Mouse (Mus musculus): Measurements from ENCODE around the gene Dnajc1. TPM values are rescaled to one million over a fixed set of nuclear protein-coding genes. Genes with fewer than 3 reads are reported as not detected.

Gene Dnajc1
- polyA plus RNA-seq, 1 experiment from 2014 or later = 15.5 TPM

- no peak overlapping the region for H3K4me3 ChIP-seq (ENCODE audit: low read depth, low read length)
- no peaks in the 10 kb centered on the region for H3K36me3 ChIP-seq (replicated peaks; ENCODE audit: insufficient read depth, low read length)
- H3K9me3 ChIP-seq (ENCODE audit: low read length) = no peaks in the 10 kb centered on the region
- no peaks in the 10 kb centered on the region for H3K27me3 ChIP-seq (ENCODE audit: insufficient read depth, low read length)
- no peak overlapping the region for H3K27ac ChIP-seq (ENCODE audit: low read depth)
- no peak overlapping the region for H3K4me2 ChIP-seq (ENCODE audit: low read depth, low read length)
- DNase-seq (no peak), ATAC-seq (no peak)
- 74% methylated on average over 8 of the region's 8 CpGs for WGBS (ENCODE audit: insufficient replicate concordance)
- H3K4me1 ChIP-seq (ENCODE audit: insufficient read depth) = no peaks in the 10 kb centered on the region
- no peak overlapping the region for H3K9ac ChIP-seq (replicated peaks)
- no peak for TF ChIP-seq CTCF (IDR thresholded peaks at IDR 0.05; ENCODE audit: low read depth)
- no peak for TF ChIP-seq EP300 (IDR thresholded peaks at IDR 0.05; ENCODE audit: low read depth)
These were observed 164.1 kb downstream of the Dnajc1 start for GRCm38 (mm10) chr2:18228486-18229062.

- DNase-seq = no peak
- H3K27me3 ChIP-seq (ENCODE audit: insufficient read depth, low read length) = no peaks in the 10 kb centered on the region
- no peak overlapping the region for H3K4me2 ChIP-seq (ENCODE audit: low read depth, low read length)
- TF ChIP-seq EP300 (IDR thresholded peaks at IDR 0.05; ENCODE audit: low read depth) (no peak), CTCF (IDR thresholded peaks at IDR 0.05; ENCODE audit: low read depth) (no peak)
- no peak overlapping the region for H3K27ac ChIP-seq (ENCODE audit: low read depth)
- no peaks in the 10 kb centered on the region for H3K9me3 ChIP-seq (ENCODE audit: low read length)
- no peaks in the 10 kb centered on the region for H3K4me1 ChIP-seq (ENCODE audit: insufficient read depth)
- no peak overlapping the region for H3K9ac ChIP-seq (replicated peaks)
- H3K4me3 ChIP-seq (ENCODE audit: low read depth, low read length) = no peak overlapping the region
- H3K36me3 ChIP-seq (replicated peaks; ENCODE audit: insufficient read depth, low read length) = peaks cover 40% of the 10 kb centered on the region
- ATAC-seq = no peak
- WGBS (ENCODE audit: insufficient replicate concordance) = 78% methylated on average over 13 of the region's 13 CpGs
These were observed 173.1 kb downstream of the Dnajc1 start for GRCm38 (mm10) chr2:18219569-18219968.

GRCm38 (mm10) chr2:18219136-18219535, 173.5 kb downstream of the Dnajc1 start:
- H3K9ac ChIP-seq (replicated peaks) = no peak overlapping the region
- no peak overlapping the region for H3K4me3 ChIP-seq (ENCODE audit: low read depth, low read length)
- H3K9me3 ChIP-seq (ENCODE audit: low read length) = no peaks in the 10 kb centered on the region
- DNase-seq = no peak
- 75% methylated on average over 8 of the region's 8 CpGs for WGBS (ENCODE audit: insufficient replicate concordance)
- peaks cover 42% of the 10 kb centered on the region for H3K36me3 ChIP-seq (replicated peaks; ENCODE audit: insufficient read depth, low read length)
- TF ChIP-seq CTCF (IDR thresholded peaks at IDR 0.05; ENCODE audit: low read depth) (no peak), EP300 (IDR thresholded peaks at IDR 0.05; ENCODE audit: low read depth) (no peak)
- no peaks in the 10 kb centered on the region for H3K27me3 ChIP-seq (ENCODE audit: insufficient read depth, low read length)
- H3K27ac ChIP-seq (ENCODE audit: low read depth) = no peak overlapping the region
- H3K4me1 ChIP-seq (ENCODE audit: insufficient read depth) = no peaks in the 10 kb centered on the region
- no peak for ATAC-seq
- H3K4me2 ChIP-seq (ENCODE audit: low read depth, low read length) = no peak overlapping the region

- H3K4me1 ChIP-seq (ENCODE audit: insufficient read depth) = no peaks in the 10 kb centered on the region
- H3K9ac ChIP-seq (replicated peaks) = no peak overlapping the region
- ATAC-seq (no peak), DNase-seq (no peak)
- H3K36me3 ChIP-seq (replicated peaks; ENCODE audit: insufficient read depth, low read length) = peaks cover 46% of the 10 kb centered on the region
- 85% methylated on average over 5 of the region's 5 CpGs for WGBS (ENCODE audit: insufficient replicate concordance)
- no peak overlapping the region for H3K4me3 ChIP-seq (ENCODE audit: low read depth, low read length)
- no peak overlapping the region for H3K4me2 ChIP-seq (ENCODE audit: low read depth, low read length)
- no peak overlapping the region for H3K27ac ChIP-seq (ENCODE audit: low read depth)
- no peaks in the 10 kb centered on the region for H3K9me3 ChIP-seq (ENCODE audit: low read length)
- TF ChIP-seq EP300 (IDR thresholded peaks at IDR 0.05; ENCODE audit: low read depth) (no peak), CTCF (IDR thresholded peaks at IDR 0.05; ENCODE audit: low read depth) (no peak)
- no peaks in the 10 kb centered on the region for H3K27me3 ChIP-seq (ENCODE audit: insufficient read depth, low read length)
These were observed 174.1 kb downstream of the Dnajc1 start for GRCm38 (mm10) chr2:18218500-18218899.

GRCm38 (mm10) chr2:18217867-18218266, 174.8 kb downstream of the Dnajc1 start:
- 77% methylated on average over 3 of the region's 3 CpGs for WGBS (ENCODE audit: insufficient replicate concordance)

GRCm38 (mm10) chr2:18214031-18214430, 178.6 kb downstream of the Dnajc1 start:
- no peak overlapping the region for H3K4me2 ChIP-seq (ENCODE audit: low read depth, low read length)
- H3K9me3 ChIP-seq (ENCODE audit: low read length) = no peaks in the 10 kb centered on the region
- WGBS (ENCODE audit: insufficient replicate concordance) = 68% methylated on average over 2 of the region's 2 CpGs
- no peak overlapping the region for H3K4me3 ChIP-seq (ENCODE audit: low read depth, low read length)
- peaks cover 64% of the 10 kb centered on the region for H3K36me3 ChIP-seq (replicated peaks; ENCODE audit: insufficient read depth, low read length)
- DNase-seq (no peak), ATAC-seq (no peak)
- TF ChIP-seq EP300 (IDR thresholded peaks at IDR 0.05; ENCODE audit: low read depth) (no peak), CTCF (IDR thresholded peaks at IDR 0.05; ENCODE audit: low read depth) (no peak)
- H3K27ac ChIP-seq (ENCODE audit: low read depth) = no peak overlapping the region
- H3K9ac ChIP-seq (replicated peaks) = no peak overlapping the region
- no peaks in the 10 kb centered on the region for H3K27me3 ChIP-seq (ENCODE audit: insufficient read depth, low read length)
- no peaks in the 10 kb centered on the region for H3K4me1 ChIP-seq (ENCODE audit: insufficient read depth)

More at GRCm38 (mm10) chr2:18217867-18218266, 174.8 kb downstream of the Dnajc1 start:
- no peaks in the 10 kb centered on the region for H3K9me3 ChIP-seq (ENCODE audit: low read length)
- H3K4me3 ChIP-seq (ENCODE audit: low read depth, low read length) = no peak overlapping the region
- ATAC-seq (no peak), DNase-seq (no peak)
- TF ChIP-seq CTCF (IDR thresholded peaks at IDR 0.05; ENCODE audit: low read depth) = no peak
- no peak overlapping the region for H3K4me2 ChIP-seq (ENCODE audit: low read depth, low read length)
- no peaks in the 10 kb centered on the region for H3K4me1 ChIP-seq (ENCODE audit: insufficient read depth)
- H3K9ac ChIP-seq (replicated peaks) = no peak overlapping the region
- H3K27ac ChIP-seq (ENCODE audit: low read depth) = no peak overlapping the region
- no peaks in the 10 kb centered on the region for H3K27me3 ChIP-seq (ENCODE audit: insufficient read depth, low read length)
- peaks cover 52% of the 10 kb centered on the region for H3K36me3 ChIP-seq (replicated peaks; ENCODE audit: insufficient read depth, low read length)

GRCm38 (mm10) chr2:18209948-18210347, 182.7 kb downstream of the Dnajc1 start:
- no peak overlapping the region for H3K27ac ChIP-seq (ENCODE audit: low read depth)
- no peaks in the 10 kb centered on the region for H3K27me3 ChIP-seq (ENCODE audit: insufficient read depth, low read length)
- no peak overlapping the region for H3K4me3 ChIP-seq (ENCODE audit: low read depth, low read length)
- DNase-seq (no peak), ATAC-seq (no peak)
- H3K4me2 ChIP-seq (ENCODE audit: low read depth, low read length) = no peak overlapping the region
- no peak for TF ChIP-seq CTCF (IDR thresholded peaks at IDR 0.05; ENCODE audit: low read depth)
- no peak for TF ChIP-seq EP300 (IDR thresholded peaks at IDR 0.05; ENCODE audit: low read depth)
- peaks cover 66% of the 10 kb centered on the region for H3K36me3 ChIP-seq (replicated peaks; ENCODE audit: insufficient read depth, low read length)
- no peaks in the 10 kb centered on the region for H3K9me3 ChIP-seq (ENCODE audit: low read length)
- 86% methylated on average over 4 of the region's 4 CpGs for WGBS (ENCODE audit: insufficient replicate concordance)
- no peaks in the 10 kb centered on the region for H3K4me1 ChIP-seq (ENCODE audit: insufficient read depth)
- H3K9ac ChIP-seq (replicated peaks) = no peak overlapping the region

Data from liver, postnatal 0 days (tissue).